Mouse (Mus musculus): ENCODE measurements around the gene Olfr156. TPM values are rescaled to one million over a fixed set of nuclear protein-coding genes. Genes with fewer than 3 reads are reported as not detected.
A peak's percentile ranks its signal among the peaks of the same experiment; 100 is the strongest.

Gene Olfr156
- polyA plus RNA-seq (2015; fragmentation: Nextera tagmentation; extraction: Ambion mirVana) = not detected in 2 replicates

DNA sequence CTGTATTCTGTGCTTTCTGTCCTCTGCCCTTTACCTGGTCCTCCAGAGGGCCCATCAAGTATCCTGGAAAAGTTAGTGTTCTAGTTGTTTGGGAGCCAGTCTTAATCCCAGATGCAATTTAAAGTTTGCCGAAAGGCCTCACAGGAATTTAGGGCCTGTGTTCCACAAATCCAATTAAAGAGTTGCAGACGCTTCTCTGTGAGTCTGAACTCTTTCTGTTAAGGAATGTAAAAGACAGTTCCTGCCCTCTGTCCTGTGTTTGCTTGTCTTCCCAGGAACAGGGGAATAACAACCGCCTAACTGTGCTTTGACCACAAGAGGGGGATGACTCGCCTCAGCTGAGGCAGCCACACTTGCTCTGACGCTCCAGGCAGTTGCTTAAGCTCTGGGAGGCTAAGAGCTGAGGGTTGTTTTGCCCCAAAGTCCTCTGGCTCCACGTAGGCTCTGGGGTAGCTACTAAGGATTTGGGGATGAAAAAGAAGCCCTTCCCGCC lies at the start of gene Olfr156:
Gene Olfr156 (minus strand): TSS at position 51 of the 493 bp plus-strand sequence.
- no peak within 1 kb of the TSS for H3K4me2 ChIP-seq (ENCODE audit: low read depth, low read length)
- H3K9me3 ChIP-seq (replicated peaks; ENCODE audit: control insufficient read depth, low read length) = no peaks in the 10 kb centered on the region
- no peak within 1 kb of the TSS for H3K27ac ChIP-seq (ENCODE audit: low read length)
- H3K9ac ChIP-seq (ENCODE audit: low read length) = no peak within 1 kb of the TSS
- no peaks in the 10 kb centered on the region for H3K36me3 ChIP-seq (ENCODE audit: control insufficient read depth, insufficient read depth)
- H3K4me3 ChIP-seq (ENCODE audit: low read length) = no peak within 1 kb of the TSS
- no peaks in the 10 kb centered on the region for H3K4me1 ChIP-seq (ENCODE audit: control insufficient read depth, insufficient read depth, low read length)
- ATAC-seq (replicated peaks; ENCODE audit: extremely low read depth, insufficient read depth, low FRiP score) = no peak
- 13% methylated on average over 7 of the region's 7 CpGs for WGBS
- H3K27me3 ChIP-seq (ENCODE audit: control insufficient read depth, insufficient read depth, low read length) = no peaks in the 10 kb centered on the region; the same call in 1 of the 2 replicates

DNA sequence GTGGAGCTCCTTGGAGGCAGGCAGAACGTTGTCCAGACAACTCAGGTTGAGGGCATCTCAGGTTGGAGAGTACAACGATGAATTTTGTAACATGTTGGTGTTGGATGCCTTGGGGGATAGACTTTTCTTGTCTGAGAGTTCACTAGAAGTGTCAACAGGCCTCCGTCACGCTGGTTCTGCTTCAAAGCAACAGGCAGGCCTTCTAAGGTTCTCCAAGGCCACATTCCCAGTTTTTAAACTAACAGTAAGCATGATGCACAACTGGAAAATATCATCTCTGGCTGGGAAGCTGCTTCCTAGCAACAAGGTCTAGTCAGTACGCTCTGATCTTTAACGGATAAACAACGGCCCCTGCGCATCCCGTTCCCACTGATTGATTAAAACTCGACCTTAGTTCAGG lies 46.1 kb upstream of the Olfr156 start:
- Histone ChIP-seq H3K4me1 (ENCODE audit: control insufficient read depth, insufficient read depth, low read length) (peaks cover under 1% of the 10 kb centered on the region; the same call in 1 of the 2 replicates), H3K4me2 (ENCODE audit: low read depth, low read length) (no peak overlapping the region), H3K27ac (ENCODE audit: low read length) (no peak overlapping the region), H3K9ac (ENCODE audit: low read length) (no peak overlapping the region), H3K27me3 (ENCODE audit: control insufficient read depth, insufficient read depth, low read length) (no peaks in the 10 kb centered on the region), H3K9me3 (replicated peaks; ENCODE audit: control insufficient read depth, low read length) (0 out of 2 replicates have a peak, but pooled peaks cover 2% of the 10 kb centered on the region), H3K36me3 (ENCODE audit: control insufficient read depth, insufficient read depth) (no peaks in the 10 kb centered on the region), H3K4me3 (ENCODE audit: low read length) (no peak overlapping the region)
- ATAC-seq (replicated peaks; ENCODE audit: extremely low read depth, insufficient read depth, low FRiP score) = no peak
- 90% methylated on average over 10 of the region's 10 CpGs for WGBS

DNA sequence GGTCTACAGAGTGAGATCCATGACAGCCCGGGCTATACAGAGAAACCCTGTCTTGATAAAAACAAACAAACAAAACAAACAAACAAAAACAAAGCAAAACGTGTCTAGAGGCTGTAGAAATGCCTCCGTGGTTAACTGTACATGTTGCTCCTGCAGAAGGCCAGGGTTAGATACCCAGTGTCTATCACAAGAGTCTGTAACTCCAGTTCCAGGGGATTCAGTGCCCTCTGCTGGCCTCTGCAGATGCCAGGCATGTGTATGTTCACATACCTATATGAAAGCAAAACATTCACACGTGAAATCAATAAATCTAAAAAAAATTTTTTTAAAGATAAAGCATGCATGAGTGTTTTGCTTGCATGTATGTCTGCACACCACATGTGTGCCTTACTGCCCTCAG lies 39.6 kb upstream of the Olfr156 start:
- no peaks in the 10 kb centered on the region for H3K9me3 ChIP-seq (replicated peaks; ENCODE audit: control insufficient read depth, low read length)
- H3K4me1 ChIP-seq (ENCODE audit: control insufficient read depth, insufficient read depth, low read length) = 0 out of 2 replicates have a peak, but pooled peaks cover 5% of the 10 kb centered on the region
- H3K36me3 ChIP-seq (ENCODE audit: control insufficient read depth, insufficient read depth) = no peaks in the 10 kb centered on the region
- H3K4me3 ChIP-seq (ENCODE audit: low read length) = no peak overlapping the region
- no peak overlapping the region for H3K9ac ChIP-seq (ENCODE audit: low read length)
- H3K4me2 ChIP-seq (ENCODE audit: low read depth, low read length) = no peak overlapping the region
- ATAC-seq (replicated peaks; ENCODE audit: extremely low read depth, insufficient read depth, low FRiP score) = no peak
- H3K27me3 ChIP-seq (ENCODE audit: control insufficient read depth, insufficient read depth, low read length) = no peaks in the 10 kb centered on the region
- H3K27ac ChIP-seq (ENCODE audit: low read length) = no peak overlapping the region
- WGBS = 67% methylated on average over 4 of the region's 4 CpGs

DNA sequence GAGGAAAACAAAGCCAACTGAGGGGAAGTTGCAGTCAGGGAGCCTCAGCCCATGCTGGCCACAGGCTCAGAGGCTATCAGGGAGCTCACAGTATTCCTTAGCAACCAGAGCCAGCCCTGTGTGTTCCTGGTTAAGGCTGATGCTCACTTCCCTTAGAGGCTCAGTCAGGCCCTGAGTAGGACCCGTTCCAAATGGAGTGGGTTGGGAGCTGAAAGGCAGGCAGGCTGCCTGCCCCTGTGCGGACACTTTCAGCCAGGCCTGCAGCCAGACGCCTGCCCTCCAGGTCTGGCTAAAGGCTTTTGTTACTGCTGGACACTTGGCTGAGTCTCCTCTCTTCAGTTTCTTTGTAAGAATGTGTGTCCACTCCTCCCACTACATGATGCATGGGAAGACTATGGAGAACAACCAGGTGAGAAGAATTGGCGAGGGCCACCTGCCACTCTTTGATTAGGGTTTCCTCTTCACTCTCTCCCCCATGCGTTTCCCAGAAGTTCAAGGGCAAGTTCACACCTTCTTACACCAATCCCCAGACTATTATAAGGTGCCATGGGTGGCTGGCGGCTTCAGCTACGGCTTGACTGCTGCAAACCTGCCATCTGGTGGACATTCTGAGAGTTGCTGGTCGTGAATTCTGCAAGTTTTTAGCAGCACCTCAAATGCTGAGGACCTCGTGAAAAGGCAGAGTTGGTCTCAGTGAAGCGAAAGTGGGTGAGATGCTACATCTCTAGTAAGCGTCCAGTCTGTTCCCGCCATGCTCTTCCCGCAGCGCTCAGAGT lies 37.2 kb upstream of the Olfr156 start:
- Histone ChIP-seq H3K4me1 (ENCODE audit: control insufficient read depth, insufficient read depth, low read length) (0 out of 2 replicates have a peak, but pooled peaks cover 5% of the 10 kb centered on the region), H3K9ac (ENCODE audit: low read length) (0 out of 2 replicates have a peak overlapping the region, but pooled peaks have one; percentile 6), H3K9me3 (replicated peaks; ENCODE audit: control insufficient read depth, low read length) (no peaks in the 10 kb centered on the region), H3K4me2 (ENCODE audit: low read depth, low read length) (0 out of 2 replicates have a peak overlapping the region, but pooled peaks have one; percentile 12), H3K27ac (ENCODE audit: low read length) (no peak overlapping the region), H3K4me3 (ENCODE audit: low read length) (no peak overlapping the region), H3K36me3 (ENCODE audit: control insufficient read depth, insufficient read depth) (no peaks in the 10 kb centered on the region), H3K27me3 (ENCODE audit: control insufficient read depth, insufficient read depth, low read length) (no peaks in the 10 kb centered on the region)
- 13% methylated on average over 14 of the region's 14 CpGs for WGBS
- ATAC-seq (replicated peaks; ENCODE audit: extremely low read depth, insufficient read depth, low FRiP score) = no peak; the same call in 1 of the 2 replicates

DNA sequence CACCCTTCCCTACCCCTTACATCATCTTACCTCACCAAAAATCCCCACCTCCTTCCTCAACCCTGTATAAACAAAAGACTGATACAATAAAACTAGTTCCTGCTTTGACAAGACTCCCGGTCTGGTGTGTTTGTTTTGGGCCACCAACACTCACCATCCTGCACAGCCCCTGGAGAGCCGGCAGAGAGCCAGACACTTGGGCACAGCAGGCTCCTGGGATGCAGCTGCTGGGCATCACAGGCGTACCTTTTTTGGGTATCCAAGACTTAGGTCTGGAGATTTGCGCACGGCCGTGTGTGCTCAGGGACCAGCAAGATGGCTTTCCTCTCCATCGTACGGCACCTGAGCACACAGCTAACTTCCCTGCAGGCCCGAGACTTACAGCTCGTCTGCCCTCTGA lies 36.2 kb upstream of the Olfr156 start:
- H3K36me3 ChIP-seq (ENCODE audit: control insufficient read depth, insufficient read depth) = no peaks in the 10 kb centered on the region
- H3K4me3 ChIP-seq (ENCODE audit: low read length) = no peak overlapping the region
- H3K27ac ChIP-seq (ENCODE audit: low read length) = no peak overlapping the region

DNA sequence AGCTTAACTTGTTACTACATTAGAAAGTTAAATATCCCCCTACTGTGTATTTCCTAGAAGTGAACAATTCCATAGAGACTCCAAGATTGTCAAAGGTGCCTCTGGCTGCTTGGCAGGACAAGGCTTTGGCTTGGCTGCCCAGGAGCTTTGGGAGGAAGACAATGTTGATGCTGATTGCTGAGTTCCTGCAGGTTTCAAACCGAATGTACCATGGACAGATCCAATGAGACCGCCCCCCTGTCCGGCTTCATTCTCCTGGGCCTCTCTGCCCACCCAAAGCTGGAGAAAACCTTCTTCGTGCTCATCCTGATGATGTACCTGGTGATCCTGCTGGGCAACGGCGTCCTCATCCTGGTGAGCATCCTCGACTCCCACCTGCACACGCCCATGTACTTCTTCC lies 30.4 kb upstream of the Olfr156 start:
- Histone ChIP-seq H3K27me3 (ENCODE audit: control insufficient read depth, insufficient read depth, low read length) (no peaks in the 10 kb centered on the region), H3K4me3 (ENCODE audit: low read length) (no peak overlapping the region), H3K9ac (ENCODE audit: low read length) (no peak overlapping the region), H3K4me1 (ENCODE audit: control insufficient read depth, insufficient read depth, low read length) (no peaks in the 10 kb centered on the region), H3K36me3 (ENCODE audit: control insufficient read depth, insufficient read depth) (no peaks in the 10 kb centered on the region), H3K4me2 (ENCODE audit: low read depth, low read length) (no peak overlapping the region), H3K9me3 (replicated peaks; ENCODE audit: control insufficient read depth, low read length) (no peaks in the 10 kb centered on the region), H3K27ac (ENCODE audit: low read length) (no peak overlapping the region)
- ATAC-seq (replicated peaks; ENCODE audit: extremely low read depth, insufficient read depth, low FRiP score) = no peak
- 62% methylated on average over 8 of the region's 8 CpGs for WGBS

More for the DNA sequence above, 36.2 kb upstream of the Olfr156 start:
- 76% methylated on average over 10 of the region's 10 CpGs for WGBS
- no peak for ATAC-seq (replicated peaks; ENCODE audit: extremely low read depth, insufficient read depth, low FRiP score)
- Histone ChIP-seq H3K27me3 (ENCODE audit: control insufficient read depth, insufficient read depth, low read length) (no peaks in the 10 kb centered on the region), H3K4me2 (ENCODE audit: low read depth, low read length) (no peak overlapping the region), H3K9me3 (replicated peaks; ENCODE audit: control insufficient read depth, low read length) (no peaks in the 10 kb centered on the region), H3K9ac (ENCODE audit: low read length) (no peak overlapping the region), H3K4me1 (ENCODE audit: control insufficient read depth, insufficient read depth, low read length) (0 out of 2 replicates have a peak, but pooled peaks cover 5% of the 10 kb centered on the region)

DNA sequence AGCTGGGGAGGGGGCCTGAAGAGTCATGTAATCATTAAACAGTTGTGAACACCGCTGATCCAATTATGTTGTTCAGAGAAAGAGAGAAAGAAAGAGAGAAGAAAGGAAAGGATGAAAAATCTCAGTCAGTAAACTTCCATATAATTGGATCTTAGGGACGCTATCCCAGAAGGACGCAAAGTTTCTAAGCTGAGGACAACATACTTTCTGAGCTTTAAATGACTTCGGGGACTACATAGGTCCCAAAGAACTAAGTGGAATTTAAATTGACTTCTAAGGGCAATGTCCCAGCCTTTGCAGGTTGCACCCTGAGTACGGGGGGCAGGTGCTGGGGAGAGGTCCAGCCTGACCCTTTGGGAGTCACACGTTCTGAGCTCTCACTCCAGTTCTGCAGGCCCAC lies 27.6 kb upstream of the Olfr156 start, which contains the start of gene Olfr155:
Gene Olfr155 (plus strand): TSS at position 301 of the 400 bp plus-strand sequence.
- no peaks in the 10 kb centered on the region for H3K4me1 ChIP-seq (ENCODE audit: control insufficient read depth, insufficient read depth, low read length)
- WGBS = 86% methylated on average over 6 of the region's 6 CpGs
- ATAC-seq (replicated peaks; ENCODE audit: extremely low read depth, insufficient read depth, low FRiP score) = no peak
- no peak within 1 kb of the TSS for H3K4me2 ChIP-seq (ENCODE audit: low read depth, low read length)
- no peak within 1 kb of the TSS for H3K9ac ChIP-seq (ENCODE audit: low read length)
- no peaks in the 10 kb centered on the region for H3K27me3 ChIP-seq (ENCODE audit: control insufficient read depth, insufficient read depth, low read length)
- no peak within 1 kb of the TSS for H3K27ac ChIP-seq (ENCODE audit: low read length)
- no peak within 1 kb of the TSS for H3K4me3 ChIP-seq (ENCODE audit: low read length)
- no peaks in the 10 kb centered on the region for H3K36me3 ChIP-seq (ENCODE audit: control insufficient read depth, insufficient read depth)
- H3K9me3 ChIP-seq (replicated peaks; ENCODE audit: control insufficient read depth, low read length) = no peaks in the 10 kb centered on the region

DNA sequence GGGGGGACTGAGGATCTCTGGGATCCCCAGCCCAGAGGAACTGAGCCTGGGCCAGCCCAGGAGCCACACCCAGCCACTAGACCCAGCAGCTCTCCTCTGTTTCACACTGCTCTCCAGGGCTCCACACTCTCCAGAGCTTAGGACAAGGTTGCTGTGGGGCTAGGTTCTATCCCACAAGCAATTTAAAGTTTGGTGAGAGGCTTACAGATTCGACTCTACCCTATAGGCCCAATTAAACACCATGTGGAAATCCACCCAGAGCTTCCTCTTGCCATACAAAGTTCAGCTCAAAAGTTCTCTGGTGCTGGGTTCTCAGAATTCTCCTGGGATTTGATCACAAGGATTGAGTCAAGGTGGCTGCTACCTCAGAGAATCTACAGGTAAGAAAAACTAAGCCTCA lies 16.4 kb upstream of the Olfr156 start, which contains the start of gene Olfr157:
Gene Olfr157 (minus strand): TSS at position 101 of the 400 bp plus-strand sequence.
- Histone ChIP-seq H3K36me3 (ENCODE audit: control insufficient read depth, insufficient read depth) (no peaks in the 10 kb centered on the region), H3K9ac (ENCODE audit: low read length) (no peak within 1 kb of the TSS), H3K9me3 (replicated peaks; ENCODE audit: control insufficient read depth, low read length) (peaks cover 4% of the 10 kb centered on the region), H3K27me3 (ENCODE audit: control insufficient read depth, insufficient read depth, low read length) (no peaks in the 10 kb centered on the region), H3K27ac (ENCODE audit: low read length) (no peak within 1 kb of the TSS), H3K4me1 (ENCODE audit: control insufficient read depth, insufficient read depth, low read length) (peaks cover 6% of the 10 kb centered on the region; the same call in 1 of the 2 replicates), H3K4me2 (ENCODE audit: low read depth, low read length) (no peak within 1 kb of the TSS), H3K4me3 (ENCODE audit: low read length) (no peak within 1 kb of the TSS)
- 69% methylated on average over 1 of the region's 1 CpGs for whole genome bisulfite sequencing
- no peak for ATAC-seq (replicated peaks; ENCODE audit: extremely low read depth, insufficient read depth, low FRiP score)

DNA sequence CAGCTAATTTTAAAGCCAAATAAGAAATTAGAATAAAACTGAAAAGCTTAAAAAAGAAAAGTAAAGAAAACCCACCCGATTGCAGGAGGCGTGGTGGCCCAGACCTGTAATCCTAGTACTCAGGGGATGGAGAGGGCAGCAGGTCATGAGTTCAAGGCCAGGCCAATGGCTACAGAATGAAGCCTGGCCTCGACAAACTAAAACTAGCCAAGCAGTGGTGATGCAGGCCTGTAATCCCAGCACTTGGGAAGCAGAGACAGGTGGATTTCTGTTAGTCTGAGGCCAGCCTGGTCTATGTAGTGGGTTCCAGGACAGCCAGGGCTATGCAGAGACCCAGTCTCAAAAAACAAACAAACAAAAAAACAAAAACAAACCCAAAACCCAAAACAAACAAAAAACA lies 14.6 kb upstream of the Olfr156 start:
- no peak for ATAC-seq (replicated peaks; ENCODE audit: extremely low read depth, insufficient read depth, low FRiP score)
- Histone ChIP-seq H3K4me2 (ENCODE audit: low read depth, low read length) (no peak overlapping the region), H3K27ac (ENCODE audit: low read length) (no peak overlapping the region)

More for the DNA sequence above, 14.6 kb upstream of the Olfr156 start:
- peaks cover 4% of the 10 kb centered on the region for H3K9me3 ChIP-seq (replicated peaks; ENCODE audit: control insufficient read depth, low read length)
- no peaks in the 10 kb centered on the region for H3K27me3 ChIP-seq (ENCODE audit: control insufficient read depth, insufficient read depth, low read length)
- H3K36me3 ChIP-seq (ENCODE audit: control insufficient read depth, insufficient read depth) = no peaks in the 10 kb centered on the region
- 64% methylated on average over 3 of the region's 3 CpGs for WGBS
- peaks cover 6% of the 10 kb centered on the region; the same call in 1 of the 2 replicates for H3K4me1 ChIP-seq (ENCODE audit: control insufficient read depth, insufficient read depth, low read length)
- H3K4me3 ChIP-seq (ENCODE audit: low read length) = no peak overlapping the region
- H3K9ac ChIP-seq (ENCODE audit: low read length) = no peak overlapping the region

Measured in heart, embryonic 16.5 days (tissue).